Mouse (Mus musculus): ENCODE measurements at regions not wholly inside any gene's neighbourhood (a gene's known extent, or its start where the extent isn't known, plus 50 kb on each side); places are given as distances from the start of the nearest gene placed in this dataset.

- DNase-seq, result no peak
These were observed 231.4 kb upstream of the Fggy start for GRCm38 (mm10) chr4:95325861-95326260.

GRCm38 (mm10) chr4:95339822-95340221 is 217.5 kb upstream of the Fggy start:
- DNase-seq, result no peak

- no peak for DNase-seq
These were observed 216.4 kb upstream of the Fggy start for GRCm38 (mm10) chr4:95340926-95341325.

- DNase-seq, result peak; percentile 3
These were observed 210.5 kb upstream of the Fggy start for GRCm38 (mm10) chr4:95346722-95347197.

GRCm38 (mm10) chr4:95347436-95347835 is 209.9 kb upstream of the Fggy start:
- DNase-seq, result no peak

- DNase-seq, result no peak
These were observed 208.7 kb upstream of the Fggy start for GRCm38 (mm10) chr4:95348405-95349123.

- no peak for DNase-seq
These were observed 203.4 kb upstream of the Fggy start for GRCm38 (mm10) chr4:95353894-95354319.

GRCm38 (mm10) chr4:95358674-95359073 is 198.6 kb upstream of the Fggy start:
- DNase-seq, result no peak

GRCm38 (mm10) chr4:95360336-95360967 is 196.9 kb upstream of the Fggy start:
- no peak for DNase-seq

- no peak for DNase-seq
These were observed 192.8 kb upstream of the Fggy start for GRCm38 (mm10) chr4:95364376-95365082.

- DNase-seq, result no peak
These were observed 180.9 kb upstream of the Fggy start for GRCm38 (mm10) chr4:95376386-95376785.

GRCm38 (mm10) chr4:95377222-95378134 is 179.8 kb upstream of the Fggy start:
- no peak for DNase-seq

GRCm38 (mm10) chr4:95378645-95379044 is 178.7 kb upstream of the Fggy start:
- no peak for DNase-seq

GRCm38 (mm10) chr4:95383216-95383892 is 174.0 kb upstream of the Fggy start:
- DNase-seq, result no peak

- DNase-seq, result no peak
These were observed 171.8 kb upstream of the Fggy start for GRCm38 (mm10) chr4:95385552-95385951.

GRCm38 (mm10) chr4:95386021-95386420 is 171.3 kb upstream of the Fggy start:
- no peak for DNase-seq

- DNase-seq, result no peak
These were observed 168.8 kb upstream of the Fggy start for GRCm38 (mm10) chr4:95388556-95388955.

GRCm38 (mm10) chr4:95389647-95390046 is 167.7 kb upstream of the Fggy start:
- no peak for DNase-seq

GRCm38 (mm10) chr4:95390549-95390948 is 166.8 kb upstream of the Fggy start:
- DNase-seq, result no peak

- DNase-seq, result no peak
These were observed 161.6 kb upstream of the Fggy start for GRCm38 (mm10) chr4:95395746-95396145.

GRCm38 (mm10) chr4:95398301-95398700 is 159.0 kb upstream of the Fggy start:
- no peak for DNase-seq

GRCm38 (mm10) chr4:95402273-95402672 is 155.0 kb upstream of the Fggy start:
- DNase-seq, result no peak
